Mouse (Mus musculus) E14TG2a.4 (cell line): Measurements from ENCODE around the gene Vps8.

Source experiments
- H3K27me3 ChIP-seq: 2 replicates; pipeline ENCODE4 v1.6.1; 2014; ENCODE audit warnings: low read length, control low read depth; ENCODE audit not compliant: insufficient read depth
- H3K36me3 ChIP-seq: 2 replicates; pipeline ENCODE4 v1.6.1; 2014; ENCODE audit warnings: low read length, control low read depth; ENCODE audit not compliant: insufficient read depth
- H3K4me1 ChIP-seq: replicated peaks from 2 replicates; pipeline ENCODE4 v1.6.1; 2014; ENCODE audit warnings: low read depth, low read length, control low read depth
- H3K4me3 ChIP-seq: replicated peaks from 2 replicates; pipeline ENCODE4 v1.5.1; 2014; ENCODE audit warnings: mild to moderate bottlenecking, low read length
- H3K9me3 ChIP-seq: 2 replicates; pipeline ENCODE4 v1.6.1; 2014; ENCODE audit warnings: low read length, control low read depth
- CTCF ChIP-seq: conservative IDR thresholded peaks from 2 replicates; pipeline ENCODE4 v1.5.1; 2014; ENCODE audit warnings: low read length
- NANOG ChIP-seq: IDR thresholded peaks from 2 replicates; pipeline ENCODE4 v1.6.1; 2014; ENCODE audit warnings: borderline replicate concordance, low read length, mixed read lengths
- POU5F1 ChIP-seq: IDR thresholded peaks from 2 replicates; pipeline ENCODE4 v1.6.1; 2014; ENCODE audit warnings: low read length, borderline replicate concordance

Vps8 gene

GRCm38 (mm10) chr16:21615802-21616201 is 192.9 kb downstream of the Vps8 start:
- H3K27me3 ChIP-seq, result peaks cover 2% of the 10 kb centered on the region; the same call in 1 of the 2 replicates
- peaks cover 18% of the 10 kb centered on the region; the same call in 1 of the 2 replicates for H3K9me3 ChIP-seq
- TF ChIP-seq CTCF (peak; percentile 73), NANOG (no peak)
- H3K4me1 ChIP-seq, result no peaks in the 10 kb centered on the region
- H3K4me3 ChIP-seq, result no peak overlapping the region
- no peaks in the 10 kb centered on the region for H3K36me3 ChIP-seq

DNA sequence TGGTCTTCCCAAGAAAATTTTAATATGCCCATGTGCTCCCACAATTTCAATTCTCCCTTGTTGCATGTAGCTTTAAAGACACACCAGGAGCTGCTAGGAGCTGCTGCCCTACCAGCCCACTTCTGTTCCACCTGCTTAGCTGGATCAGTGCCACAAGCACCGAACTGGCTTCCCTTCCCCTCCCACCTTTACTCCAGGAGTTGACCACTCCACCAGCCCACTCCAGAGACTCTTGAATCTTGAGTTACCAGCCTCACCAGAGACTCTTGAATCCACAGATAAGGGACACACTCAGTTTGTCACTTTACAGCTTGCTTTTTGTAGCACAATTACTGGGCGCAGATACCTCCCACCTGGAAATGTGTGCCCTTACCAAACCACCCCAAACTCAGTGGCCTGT is 197.7 kb downstream of the Vps8 start:
- TF ChIP-seq CTCF (no peak), NANOG (no peak), POU5F1 (no peak)
- peaks cover 2% of the 10 kb centered on the region; the same call in 1 of the 2 replicates for H3K27me3 ChIP-seq
- H3K4me1 ChIP-seq, result 0 out of 2 replicates have a peak, but pooled peaks cover 8% of the 10 kb centered on the region
- H3K36me3 ChIP-seq, result no peaks in the 10 kb centered on the region
- no peaks in the 10 kb centered on the region for H3K9me3 ChIP-seq
- no peak overlapping the region for H3K4me3 ChIP-seq

- 0 out of 2 replicates have a peak, but pooled peaks cover 8% of the 10 kb centered on the region for H3K4me1 ChIP-seq
- TF ChIP-seq CTCF (no peak), POU5F1 (no peak), NANOG (no peak)
- no peak overlapping the region for H3K4me3 ChIP-seq
- no peaks in the 10 kb centered on the region for H3K27me3 ChIP-seq
- no peaks in the 10 kb centered on the region for H3K36me3 ChIP-seq
- H3K9me3 ChIP-seq, result no peaks in the 10 kb centered on the region
Measured at GRCm38 (mm10) chr16:21625784-21626634, 203.1 kb downstream of the Vps8 start.

DNA sequence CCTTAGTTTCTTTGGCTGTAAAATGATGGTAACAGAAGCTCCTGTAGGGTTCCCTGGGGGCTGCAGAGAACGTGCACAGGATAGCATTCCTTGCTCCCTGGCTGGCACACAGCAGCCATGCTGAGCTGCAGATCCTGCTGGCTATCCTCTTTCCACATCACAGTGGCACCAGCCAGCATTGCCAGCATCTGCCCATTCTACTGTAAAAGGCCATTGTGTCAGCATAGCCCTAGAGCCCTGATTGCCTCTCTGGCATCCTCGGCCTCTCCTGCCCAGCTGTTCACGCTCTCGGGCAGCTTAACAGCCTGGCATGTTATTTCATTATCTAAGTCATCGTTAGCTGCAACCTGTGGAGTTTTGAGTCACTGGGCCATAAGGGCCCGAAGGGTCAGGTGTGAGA is 204.3 kb downstream of the Vps8 start:
- Histone ChIP-seq H3K4me1 (0 out of 2 replicates have a peak, but pooled peaks cover 8% of the 10 kb centered on the region), H3K36me3 (no peaks in the 10 kb centered on the region), H3K27me3 (no peaks in the 10 kb centered on the region), H3K4me3 (no peak overlapping the region), H3K9me3 (no peaks in the 10 kb centered on the region)
- TF ChIP-seq CTCF, result no peak
- TF ChIP-seq POU5F1, result no peak
- TF ChIP-seq NANOG, result no peak

GRCm38 (mm10) chr16:21628061-21628591 is 205.2 kb downstream of the Vps8 start:
- H3K9me3 ChIP-seq, result 0 out of 2 replicates have a peak, but pooled peaks cover 3% of the 10 kb centered on the region
- H3K36me3 ChIP-seq, result no peaks in the 10 kb centered on the region
- no peak overlapping the region for H3K4me3 ChIP-seq
- TF ChIP-seq POU5F1 (no peak), CTCF (no peak), NANOG (no peak)
- H3K27me3 ChIP-seq, result no peaks in the 10 kb centered on the region
- H3K4me1 ChIP-seq, result 0 out of 2 replicates have a peak, but pooled peaks cover 5% of the 10 kb centered on the region

GRCm38 (mm10) chr16:21630614-21631013 is 207.7 kb downstream of the Vps8 start:
- 0 out of 2 replicates have a peak, but pooled peaks cover 3% of the 10 kb centered on the region for H3K9me3 ChIP-seq

GRCm38 (mm10) chr16:21631815-21632222 is 208.9 kb downstream of the Vps8 start:
- TF ChIP-seq CTCF (no peak), NANOG (no peak), POU5F1 (no peak)
- Histone ChIP-seq H3K4me3 (no peak overlapping the region), H3K27me3 (no peaks in the 10 kb centered on the region), H3K9me3 (0 out of 2 replicates have a peak, but pooled peaks cover 3% of the 10 kb centered on the region), H3K36me3 (no peaks in the 10 kb centered on the region), H3K4me1 (no peaks in the 10 kb centered on the region)

More at GRCm38 (mm10) chr16:21630614-21631013, 207.7 kb downstream of the Vps8 start:
- Histone ChIP-seq H3K4me3 (no peak overlapping the region), H3K36me3 (no peaks in the 10 kb centered on the region), H3K4me1 (no peaks in the 10 kb centered on the region), H3K27me3 (no peaks in the 10 kb centered on the region)
- TF ChIP-seq POU5F1 (no peak), NANOG (no peak), CTCF (no peak)

- 0 out of 2 replicates have a peak, but pooled peaks cover 3% of the 10 kb centered on the region for H3K9me3 ChIP-seq
- no peaks in the 10 kb centered on the region for H3K36me3 ChIP-seq
- H3K4me1 ChIP-seq, result no peaks in the 10 kb centered on the region; the same call in 1 of the 2 replicates
- no peak overlapping the region for H3K4me3 ChIP-seq
- H3K27me3 ChIP-seq, result no peaks in the 10 kb centered on the region
- TF ChIP-seq NANOG, result no peak
- no peak for TF ChIP-seq POU5F1
- no peak for TF ChIP-seq CTCF
Measured at GRCm38 (mm10) chr16:21634460-21634859, 211.5 kb downstream of the Vps8 start.
